Mouse (Mus musculus): Measurements from ENCODE around the gene Xrcc1. TPM values are rescaled to one million over a fixed set of nuclear protein-coding genes. Genes with fewer than 3 reads are reported as not detected.
A peak's percentile ranks its signal among the peaks of the same experiment; 100 is the strongest.

The Xrcc1 gene
- polyA plus RNA-seq, 1 experiment from 2014 or later = 48.3 TPM

GRCm38 (mm10) chr7:24566206-24566605 is 20.1 kb downstream of the Xrcc1 start:
- DNase-seq (no peak), ATAC-seq (ENCODE audit: low read depth) (no peak)
- 82% methylated on average over 9 of the region's 9 CpGs for WGBS (ENCODE audit: insufficient replicate concordance)
- Histone ChIP-seq H3K36me3 (peaks cover 84% of the 10 kb centered on the region), H3K4me3 (replicated peaks) (no peak overlapping the region), H3K27ac (no peak overlapping the region), H3K9ac (no peak overlapping the region), H3K4me1 (replicated peaks) (no peaks in the 10 kb centered on the region), H3K4me2 (no peak overlapping the region), H3K9me3 (replicated peaks) (no peaks in the 10 kb centered on the region), H3K27me3 (no peaks in the 10 kb centered on the region)

- H3K9ac ChIP-seq = no peak overlapping the region
- H3K4me2 ChIP-seq = no peak overlapping the region
- peaks cover 79% of the 10 kb centered on the region for H3K36me3 ChIP-seq
- 79% methylated on average over 4 of the region's 4 CpGs for WGBS (ENCODE audit: insufficient replicate concordance)
- H3K27ac ChIP-seq = no peak overlapping the region
- no peaks in the 10 kb centered on the region for H3K27me3 ChIP-seq
- no peaks in the 10 kb centered on the region for H3K9me3 ChIP-seq (replicated peaks)
- no peak overlapping the region for H3K4me3 ChIP-seq (replicated peaks)
- H3K4me1 ChIP-seq (replicated peaks) = peaks cover 3% of the 10 kb centered on the region; the same call in 1 of the 2 replicates
- DNase-seq (no peak), ATAC-seq (ENCODE audit: low read depth) (no peak)
Observed at GRCm38 (mm10) chr7:24568512-24568911, 22.4 kb downstream of the Xrcc1 start.

GRCm38 (mm10) chr7:24571071-24571470 is 25.0 kb downstream of the Xrcc1 start:
- Histone ChIP-seq H3K36me3 (peaks cover 56% of the 10 kb centered on the region), H3K27ac (no peak overlapping the region), H3K27me3 (no peaks in the 10 kb centered on the region), H3K4me2 (no peak overlapping the region), H3K4me1 (replicated peaks) (peaks cover 6% of the 10 kb centered on the region), H3K9ac (no peak overlapping the region), H3K9me3 (replicated peaks) (no peaks in the 10 kb centered on the region), H3K4me3 (replicated peaks) (no peak overlapping the region)
- DNase-seq (no peak), ATAC-seq (ENCODE audit: low read depth) (no peak)
- 80% methylated on average over 4 of the region's 4 CpGs for WGBS (ENCODE audit: insufficient replicate concordance)

GRCm38 (mm10) chr7:24572455-24572854 is 26.4 kb downstream of the Xrcc1 start:
- H3K4me3 ChIP-seq (replicated peaks) = no peak overlapping the region
- no peak overlapping the region for H3K9ac ChIP-seq
- H3K36me3 ChIP-seq = peaks cover 42% of the 10 kb centered on the region
- 50% methylated on average over 5 of the region's 5 CpGs for WGBS (ENCODE audit: insufficient replicate concordance)
- ATAC-seq (ENCODE audit: low read depth) = no peak
- no peaks in the 10 kb centered on the region for H3K27me3 ChIP-seq
- H3K27ac ChIP-seq = no peak overlapping the region
- H3K9me3 ChIP-seq (replicated peaks) = no peaks in the 10 kb centered on the region
- H3K4me1 ChIP-seq (replicated peaks) = peaks cover 6% of the 10 kb centered on the region
- H3K4me2 ChIP-seq = no peak overlapping the region
- DNase-seq = no peak

GRCm38 (mm10) chr7:24574224-24574796 is 28.2 kb downstream of the Xrcc1 start:
- Histone ChIP-seq H3K4me3 (replicated peaks) (no peak overlapping the region), H3K9ac (no peak overlapping the region), H3K27me3 (no peaks in the 10 kb centered on the region), H3K36me3 (peaks cover 28% of the 10 kb centered on the region), H3K4me2 (no peak overlapping the region), H3K4me1 (replicated peaks) (peaks cover 6% of the 10 kb centered on the region), H3K9me3 (replicated peaks) (no peaks in the 10 kb centered on the region), H3K27ac (peak overlapping the region; percentile 18)
- 56% methylated on average over 12 of the region's 12 CpGs for WGBS (ENCODE audit: insufficient replicate concordance)
- DNase-seq (no peak), ATAC-seq (ENCODE audit: low read depth) (peak; percentile 67)

- Histone ChIP-seq H3K9me3 (replicated peaks) (no peaks in the 10 kb centered on the region), H3K27ac (no peak overlapping the region), H3K27me3 (no peaks in the 10 kb centered on the region), H3K36me3 (peaks cover 6% of the 10 kb centered on the region; the same call in 1 of the 2 replicates), H3K4me2 (no peak overlapping the region), H3K9ac (no peak overlapping the region), H3K4me3 (replicated peaks) (no peak overlapping the region), H3K4me1 (replicated peaks) (peaks cover 4% of the 10 kb centered on the region)
- DNase-seq (no peak), ATAC-seq (ENCODE audit: low read depth) (no peak)
- WGBS (ENCODE audit: insufficient replicate concordance) = 81% methylated on average over 10 of the region's 10 CpGs
Observed at GRCm38 (mm10) chr7:24577811-24578210, 31.7 kb downstream of the Xrcc1 start.

GRCm38 (mm10) chr7:24584876-24585275 is 38.8 kb downstream of the Xrcc1 start:
- H3K27ac ChIP-seq = no peak overlapping the region
- 0 out of 2 replicates have a peak, but pooled peaks cover 2% of the 10 kb centered on the region for H3K9me3 ChIP-seq (replicated peaks)
- no peak overlapping the region for H3K9ac ChIP-seq
- ATAC-seq (ENCODE audit: low read depth) (no peak), DNase-seq (no peak)
- WGBS (ENCODE audit: insufficient replicate concordance) = 77% methylated on average over 6 of the region's 6 CpGs
- no peak overlapping the region for H3K4me3 ChIP-seq (replicated peaks)
- peaks cover 32% of the 10 kb centered on the region for H3K27me3 ChIP-seq
- H3K36me3 ChIP-seq = no peaks in the 10 kb centered on the region
- H3K4me1 ChIP-seq (replicated peaks) = peaks cover 19% of the 10 kb centered on the region
- no peak overlapping the region for H3K4me2 ChIP-seq

- Histone ChIP-seq H3K36me3 (no peaks in the 10 kb centered on the region), H3K9me3 (replicated peaks) (0 out of 2 replicates have a peak, but pooled peaks cover 2% of the 10 kb centered on the region), H3K4me2 (no peak overlapping the region), H3K27me3 (peaks cover 32% of the 10 kb centered on the region), H3K4me1 (replicated peaks) (peaks cover 28% of the 10 kb centered on the region), H3K9ac (no peak overlapping the region), H3K27ac (no peak overlapping the region), H3K4me3 (replicated peaks) (no peak overlapping the region)
- 51% methylated on average over 9 of the region's 16 CpGs for WGBS (ENCODE audit: insufficient replicate concordance)
- DNase-seq (no peak), ATAC-seq (ENCODE audit: low read depth) (no peak)
Observed at GRCm38 (mm10) chr7:24585995-24586394, 39.9 kb downstream of the Xrcc1 start.

- H3K4me1 ChIP-seq (replicated peaks) = peaks cover 37% of the 10 kb centered on the region
- H3K4me2 ChIP-seq = peak overlapping the region; percentile 76
- 8% methylated on average over 8 of the region's 8 CpGs for WGBS (ENCODE audit: insufficient replicate concordance)
- H3K27me3 ChIP-seq = peaks cover 32% of the 10 kb centered on the region
- 0 out of 2 replicates have a peak, but pooled peaks cover 2% of the 10 kb centered on the region for H3K9me3 ChIP-seq (replicated peaks)
- H3K4me3 ChIP-seq (replicated peaks) = peak overlapping the region; percentile 56
- DNase-seq (peak; percentile 38), ATAC-seq (ENCODE audit: low read depth) (peak; percentile 75)
- peak overlapping the region; percentile 43; the same call in 1 of the 2 replicates for H3K9ac ChIP-seq
- no peaks in the 10 kb centered on the region for H3K36me3 ChIP-seq
- H3K27ac ChIP-seq = no peak overlapping the region
Observed at GRCm38 (mm10) chr7:24586828-24587227, 40.7 kb downstream of the Xrcc1 start.

GRCm38 (mm10) chr7:24587330-24588105 is 41.4 kb downstream of the Xrcc1 start, which contains the start of the genes Ethe1 and Zfp575:
Gene Ethe1, plus strand, starts transcription at chr7:24587543.
Gene Zfp575, minus strand, starts transcription at chr7:24587641.
- peaks cover 44% of the 10 kb centered on the region for H3K4me1 ChIP-seq (replicated peaks)
- peak within 1 kb of the TSS; percentile 43; the same call in 1 of the 2 replicates for H3K9ac ChIP-seq
- peak; percentile 6; the same call in 1 of the 2 replicates for ATAC-seq (ENCODE audit: low read depth)
- DNase-seq = no peak
- H3K9me3 ChIP-seq (replicated peaks) = 0 out of 2 replicates have a peak, but pooled peaks cover 2% of the 10 kb centered on the region
- H3K27ac ChIP-seq = no peak within 1 kb of the TSS
- H3K27me3 ChIP-seq = peaks cover 32% of the 10 kb centered on the region
- WGBS (ENCODE audit: insufficient replicate concordance) = 11% methylated on average over 30 of the region's 30 CpGs
- H3K4me2 ChIP-seq = peak within 1 kb of the TSS; percentile 76
- H3K4me3 ChIP-seq (replicated peaks) = peak within 1 kb of the TSS; percentile 56
- H3K36me3 ChIP-seq = no peaks in the 10 kb centered on the region

- Histone ChIP-seq H3K4me3 (replicated peaks) (no peak overlapping the region), H3K27me3 (peaks cover 32% of the 10 kb centered on the region), H3K9ac (no peak overlapping the region), H3K4me1 (replicated peaks) (peaks cover 52% of the 10 kb centered on the region), H3K9me3 (replicated peaks) (0 out of 2 replicates have a peak, but pooled peaks cover 2% of the 10 kb centered on the region), H3K27ac (no peak overlapping the region), H3K36me3 (no peaks in the 10 kb centered on the region), H3K4me2 (no peak overlapping the region)
- DNase-seq = no peak
- 75% methylated on average over 13 of the region's 13 CpGs for WGBS (ENCODE audit: insufficient replicate concordance)
- no peak for ATAC-seq (ENCODE audit: low read depth)
Observed at GRCm38 (mm10) chr7:24588336-24588735, 42.2 kb downstream of the Xrcc1 start.
